Mouse (Mus musculus): ENCODE results near the gene Fgfr2. TPM values are rescaled to one million over a fixed set of nuclear protein-coding genes. Genes with fewer than 3 reads are reported as not detected.

Gene Fgfr2
- polyA plus RNA-seq, 1 experiment: 1.7 TPM

- H3ac ChIP-seq (ENCODE audit: control insufficient read depth, insufficient read length, low read depth): no peak overlapping the region
- no peak for TF ChIP-seq MYOG (IDR thresholded peaks at IDR 0.05; ENCODE audit: control insufficient read depth, extremely low read depth, insufficient read length)
- no peak for TF ChIP-seq USF1 (IDR thresholded peaks at IDR 0.05; ENCODE audit: low read depth)
- no peak for TF ChIP-seq CTCF (IDR thresholded peaks at IDR 0.05; ENCODE audit: control insufficient read depth, insufficient read depth, insufficient read length)
- TF ChIP-seq CEBPB (IDR thresholded peaks at IDR 0.05; ENCODE audit: low read depth): no peak
- TF ChIP-seq MYOD1 (IDR thresholded peaks at IDR 0.05; ENCODE audit: control insufficient read depth, insufficient read length, low read depth): no peak
- TF ChIP-seq MAX (IDR thresholded peaks at IDR 0.05): no peak
- TF ChIP-seq FOSL1 (IDR thresholded peaks at IDR 0.05; ENCODE audit: insufficient read depth, low read length, poor library complexity, severe bottlenecking): no peak
- H3K4me3 ChIP-seq (ENCODE audit: insufficient read depth, poor library complexity, severe bottlenecking): no peak overlapping the region
- H3K79me2 ChIP-seq (ENCODE audit: control insufficient read depth, insufficient read depth): no peaks in the 10 kb centered on the region
- H3K36me3 ChIP-seq (ENCODE audit: control insufficient read depth, insufficient read depth): no peaks in the 10 kb centered on the region
- no peaks in the 10 kb centered on the region for H3K27me3 ChIP-seq (ENCODE audit: control insufficient read depth, insufficient read depth, insufficient read length)
- H3K79me3 ChIP-seq (ENCODE audit: low read depth): no peaks in the 10 kb centered on the region
These were observed 2307.5 kb downstream of the Fgfr2 start for GRCm38 (mm10) chr7:130815601-130816000.

- Histone ChIP-seq H3K79me2 (ENCODE audit: control insufficient read depth, insufficient read depth) (no peaks in the 10 kb centered on the region), H3ac (ENCODE audit: control insufficient read depth, insufficient read length, low read depth) (no peak overlapping the region), H3K36me3 (ENCODE audit: control insufficient read depth, insufficient read depth) (no peaks in the 10 kb centered on the region), H3K4me3 (ENCODE audit: insufficient read depth, poor library complexity, severe bottlenecking) (no peak overlapping the region), H3K79me3 (ENCODE audit: low read depth) (no peaks in the 10 kb centered on the region), H3K27me3 (ENCODE audit: control insufficient read depth, insufficient read depth, insufficient read length) (no peaks in the 10 kb centered on the region)
- no peak for TF ChIP-seq CEBPB (IDR thresholded peaks at IDR 0.05; ENCODE audit: low read depth)
- no peak for TF ChIP-seq MYOG (IDR thresholded peaks at IDR 0.05; ENCODE audit: control insufficient read depth, extremely low read depth, insufficient read length)
- TF ChIP-seq CTCF (IDR thresholded peaks at IDR 0.05; ENCODE audit: control insufficient read depth, insufficient read depth, insufficient read length): no peak
- TF ChIP-seq FOSL1 (IDR thresholded peaks at IDR 0.05; ENCODE audit: insufficient read depth, low read length, poor library complexity, severe bottlenecking): no peak
- TF ChIP-seq USF1 (IDR thresholded peaks at IDR 0.05; ENCODE audit: low read depth): no peak
- no peak for TF ChIP-seq MAX (IDR thresholded peaks at IDR 0.05)
- no peak for TF ChIP-seq MYOD1 (IDR thresholded peaks at IDR 0.05; ENCODE audit: control insufficient read depth, insufficient read length, low read depth)
These were observed 2310.7 kb downstream of the Fgfr2 start for GRCm38 (mm10) chr7:130812407-130812806.

- Histone ChIP-seq H3ac (ENCODE audit: control insufficient read depth, insufficient read length, low read depth) (no peak overlapping the region), H3K27me3 (ENCODE audit: control insufficient read depth, insufficient read depth, insufficient read length) (no peaks in the 10 kb centered on the region), H3K79me2 (ENCODE audit: control insufficient read depth, insufficient read depth) (no peaks in the 10 kb centered on the region), H3K4me3 (ENCODE audit: insufficient read depth, poor library complexity, severe bottlenecking) (no peak overlapping the region), H3K36me3 (ENCODE audit: control insufficient read depth, insufficient read depth) (no peaks in the 10 kb centered on the region), H3K79me3 (ENCODE audit: low read depth) (no peaks in the 10 kb centered on the region)
- TF ChIP-seq FOSL1 (IDR thresholded peaks at IDR 0.05; ENCODE audit: insufficient read depth, low read length, poor library complexity, severe bottlenecking): no peak
These were observed 2312.9 kb downstream of the Fgfr2 start for GRCm38 (mm10) chr7:130810238-130810637.

- H3K4me3 ChIP-seq (ENCODE audit: insufficient read depth, poor library complexity, severe bottlenecking): no peak overlapping the region
- H3K27me3 ChIP-seq (ENCODE audit: control insufficient read depth, insufficient read depth, insufficient read length): no peaks in the 10 kb centered on the region
- no peak for TF ChIP-seq MAX (IDR thresholded peaks at IDR 0.05)
- TF ChIP-seq MYOG (IDR thresholded peaks at IDR 0.05; ENCODE audit: control insufficient read depth, extremely low read depth, insufficient read length): no peak
- TF ChIP-seq USF1 (IDR thresholded peaks at IDR 0.05; ENCODE audit: low read depth): no peak
- no peak for TF ChIP-seq FOSL1 (IDR thresholded peaks at IDR 0.05; ENCODE audit: insufficient read depth, low read length, poor library complexity, severe bottlenecking)
- TF ChIP-seq CEBPB (IDR thresholded peaks at IDR 0.05; ENCODE audit: low read depth): no peak
- no peak for TF ChIP-seq CTCF (IDR thresholded peaks at IDR 0.05; ENCODE audit: control insufficient read depth, insufficient read depth, insufficient read length)
- no peak for TF ChIP-seq MYOD1 (IDR thresholded peaks at IDR 0.05; ENCODE audit: control insufficient read depth, insufficient read length, low read depth)
- H3K36me3 ChIP-seq (ENCODE audit: control insufficient read depth, insufficient read depth): no peaks in the 10 kb centered on the region
- no peak overlapping the region for H3ac ChIP-seq (ENCODE audit: control insufficient read depth, insufficient read length, low read depth)
- H3K79me2 ChIP-seq (ENCODE audit: control insufficient read depth, insufficient read depth): no peaks in the 10 kb centered on the region
- no peaks in the 10 kb centered on the region for H3K79me3 ChIP-seq (ENCODE audit: low read depth)
These were observed 2314.5 kb downstream of the Fgfr2 start for GRCm38 (mm10) chr7:130808694-130809093.

- no peak overlapping the region for H3ac ChIP-seq (ENCODE audit: control insufficient read depth, insufficient read length, low read depth)
- no peaks in the 10 kb centered on the region for H3K79me3 ChIP-seq (ENCODE audit: low read depth)
- peak; percentile 78 for TF ChIP-seq USF1 (IDR thresholded peaks at IDR 0.05; ENCODE audit: low read depth)
- TF ChIP-seq CTCF (IDR thresholded peaks at IDR 0.05; ENCODE audit: control insufficient read depth, insufficient read depth, insufficient read length): no peak
- TF ChIP-seq MYOD1 (IDR thresholded peaks at IDR 0.05; ENCODE audit: control insufficient read depth, insufficient read length, low read depth): no peak
- peak; percentile 82 for TF ChIP-seq FOSL1 (IDR thresholded peaks at IDR 0.05; ENCODE audit: insufficient read depth, low read length, poor library complexity, severe bottlenecking)
- TF ChIP-seq MAX (IDR thresholded peaks at IDR 0.05): peak; percentile 74
- TF ChIP-seq MYOG (IDR thresholded peaks at IDR 0.05; ENCODE audit: control insufficient read depth, extremely low read depth, insufficient read length): no peak
- TF ChIP-seq CEBPB (IDR thresholded peaks at IDR 0.05; ENCODE audit: low read depth): no peak
- no peak overlapping the region for H3K4me3 ChIP-seq (ENCODE audit: insufficient read depth, poor library complexity, severe bottlenecking)
- H3K36me3 ChIP-seq (ENCODE audit: control insufficient read depth, insufficient read depth): no peaks in the 10 kb centered on the region
- no peaks in the 10 kb centered on the region for H3K27me3 ChIP-seq (ENCODE audit: control insufficient read depth, insufficient read depth, insufficient read length)
- H3K79me2 ChIP-seq (ENCODE audit: control insufficient read depth, insufficient read depth): no peaks in the 10 kb centered on the region
These were observed 2315.4 kb downstream of the Fgfr2 start for GRCm38 (mm10) chr7:130807749-130808148.

- H3K79me3 ChIP-seq (ENCODE audit: low read depth): no peaks in the 10 kb centered on the region
These were observed 2318.2 kb downstream of the Fgfr2 start for GRCm38 (mm10) chr7:130804991-130805390.

More at GRCm38 (mm10) chr7:130804991-130805390, 2318.2 kb downstream of the Fgfr2 start:
- Histone ChIP-seq H3ac (ENCODE audit: control insufficient read depth, insufficient read length, low read depth) (no peak overlapping the region), H3K79me2 (ENCODE audit: control insufficient read depth, insufficient read depth) (no peaks in the 10 kb centered on the region), H3K4me3 (ENCODE audit: insufficient read depth, poor library complexity, severe bottlenecking) (no peak overlapping the region), H3K27me3 (ENCODE audit: control insufficient read depth, insufficient read depth, insufficient read length) (no peaks in the 10 kb centered on the region), H3K36me3 (ENCODE audit: control insufficient read depth, insufficient read depth) (no peaks in the 10 kb centered on the region)
- no peak for TF ChIP-seq CTCF (IDR thresholded peaks at IDR 0.05; ENCODE audit: control insufficient read depth, insufficient read depth, insufficient read length)
- no peak for TF ChIP-seq USF1 (IDR thresholded peaks at IDR 0.05; ENCODE audit: low read depth)
- TF ChIP-seq MYOG (IDR thresholded peaks at IDR 0.05; ENCODE audit: control insufficient read depth, extremely low read depth, insufficient read length): no peak
- no peak for TF ChIP-seq MAX (IDR thresholded peaks at IDR 0.05)
- TF ChIP-seq CEBPB (IDR thresholded peaks at IDR 0.05; ENCODE audit: low read depth): no peak
- TF ChIP-seq MYOD1 (IDR thresholded peaks at IDR 0.05; ENCODE audit: control insufficient read depth, insufficient read length, low read depth): no peak
- TF ChIP-seq FOSL1 (IDR thresholded peaks at IDR 0.05; ENCODE audit: insufficient read depth, low read length, poor library complexity, severe bottlenecking): no peak
